Mouse (Mus musculus): ENCODE results near the gene S100a6. TPM values are rescaled to one million over a fixed set of nuclear protein-coding genes. Genes with fewer than 3 reads are reported as not detected.

S100a6 gene
- polyA plus RNA-seq, 1 experiment, result 1.3 TPM

- TF ChIP-seq GATA1 (IDR thresholded peaks at IDR 0.05; ENCODE audit: borderline replicate concordance, low read length), result no peak
- no peak for TF ChIP-seq FLI1 (IDR thresholded peaks at IDR 0.05; ENCODE audit: low read length)
- no peaks in the 10 kb centered on the region for H3K9me3 ChIP-seq
- no peak overlapping the region for H3K4me3 ChIP-seq (replicated peaks)
- no peaks in the 10 kb centered on the region for H3K36me3 ChIP-seq (replicated peaks; ENCODE audit: low read length)
- H3K4me1 ChIP-seq, result peaks cover 4% of the 10 kb centered on the region; the same call in 1 of the 2 replicates
- peaks cover 4% of the 10 kb centered on the region for H3K27me3 ChIP-seq (replicated peaks)
Measured at GRCm38 (mm10) chr3:90639511-90640154, 27.0 kb downstream of the S100a6 start.

GRCm38 (mm10) chr3:90640981-90641380 is 28.3 kb downstream of the S100a6 start:
- no peaks in the 10 kb centered on the region for H3K9me3 ChIP-seq
- H3K4me3 ChIP-seq (replicated peaks), result no peak overlapping the region
- H3K27me3 ChIP-seq (replicated peaks), result peaks cover 4% of the 10 kb centered on the region
- H3K36me3 ChIP-seq (replicated peaks; ENCODE audit: low read length), result no peaks in the 10 kb centered on the region
- H3K4me1 ChIP-seq, result peaks cover 4% of the 10 kb centered on the region; the same call in 1 of the 2 replicates
- TF ChIP-seq GATA1 (IDR thresholded peaks at IDR 0.05; ENCODE audit: borderline replicate concordance, low read length) (no peak), FLI1 (IDR thresholded peaks at IDR 0.05; ENCODE audit: low read length) (no peak)

- Histone ChIP-seq H3K4me3 (replicated peaks) (no peak overlapping the region), H3K36me3 (replicated peaks; ENCODE audit: low read length) (no peaks in the 10 kb centered on the region), H3K9me3 (no peaks in the 10 kb centered on the region), H3K4me1 (peaks cover 4% of the 10 kb centered on the region; the same call in 1 of the 2 replicates), H3K27me3 (replicated peaks) (peaks cover 2% of the 10 kb centered on the region)
- no peak for TF ChIP-seq FLI1 (IDR thresholded peaks at IDR 0.05; ENCODE audit: low read length)
- TF ChIP-seq GATA1 (IDR thresholded peaks at IDR 0.05; ENCODE audit: borderline replicate concordance, low read length), result no peak
Measured at GRCm38 (mm10) chr3:90644220-90644619, 31.5 kb downstream of the S100a6 start.

- peaks cover 4% of the 10 kb centered on the region for H3K27me3 ChIP-seq (replicated peaks)
- H3K4me1 ChIP-seq, result peaks cover 4% of the 10 kb centered on the region; the same call in 1 of the 2 replicates
- TF ChIP-seq FLI1 (IDR thresholded peaks at IDR 0.05; ENCODE audit: low read length), result no peak
- TF ChIP-seq GATA1 (IDR thresholded peaks at IDR 0.05; ENCODE audit: borderline replicate concordance, low read length), result no peak
- H3K36me3 ChIP-seq (replicated peaks; ENCODE audit: low read length), result no peaks in the 10 kb centered on the region
- no peak overlapping the region for H3K4me3 ChIP-seq (replicated peaks)
- no peaks in the 10 kb centered on the region for H3K9me3 ChIP-seq
Measured at GRCm38 (mm10) chr3:90647291-90647690, 34.6 kb downstream of the S100a6 start.

GRCm38 (mm10) chr3:90648981-90649380 is 36.3 kb downstream of the S100a6 start:
- peaks cover 12% of the 10 kb centered on the region for H3K27me3 ChIP-seq (replicated peaks)
- H3K9me3 ChIP-seq, result no peaks in the 10 kb centered on the region
- no peaks in the 10 kb centered on the region for H3K4me1 ChIP-seq
- TF ChIP-seq FLI1 (IDR thresholded peaks at IDR 0.05; ENCODE audit: low read length) (no peak), GATA1 (IDR thresholded peaks at IDR 0.05; ENCODE audit: borderline replicate concordance, low read length) (no peak)
- H3K4me3 ChIP-seq (replicated peaks), result no peak overlapping the region
- no peaks in the 10 kb centered on the region for H3K36me3 ChIP-seq (replicated peaks; ENCODE audit: low read length)

- H3K27me3 ChIP-seq (replicated peaks), result peaks cover 19% of the 10 kb centered on the region
Measured at GRCm38 (mm10) chr3:90649832-90650231, 37.1 kb downstream of the S100a6 start.

GRCm38 (mm10) chr3:90652878-90653508 is 40.3 kb downstream of the S100a6 start:
- Histone ChIP-seq H3K27me3 (replicated peaks) (peaks cover 32% of the 10 kb centered on the region), H3K9me3 (no peaks in the 10 kb centered on the region), H3K4me3 (replicated peaks) (no peak overlapping the region), H3K4me1 (no peaks in the 10 kb centered on the region), H3K36me3 (replicated peaks; ENCODE audit: low read length) (no peaks in the 10 kb centered on the region)
- TF ChIP-seq FLI1 (IDR thresholded peaks at IDR 0.05; ENCODE audit: low read length) (no peak), GATA1 (IDR thresholded peaks at IDR 0.05; ENCODE audit: borderline replicate concordance, low read length) (no peak)

More at GRCm38 (mm10) chr3:90649832-90650231, 37.1 kb downstream of the S100a6 start:
- no peak for TF ChIP-seq GATA1 (IDR thresholded peaks at IDR 0.05; ENCODE audit: borderline replicate concordance, low read length)
- no peak for TF ChIP-seq FLI1 (IDR thresholded peaks at IDR 0.05; ENCODE audit: low read length)
- H3K4me3 ChIP-seq (replicated peaks), result no peak overlapping the region
- H3K4me1 ChIP-seq, result no peaks in the 10 kb centered on the region
- H3K9me3 ChIP-seq, result no peaks in the 10 kb centered on the region
- H3K36me3 ChIP-seq (replicated peaks; ENCODE audit: low read length), result no peaks in the 10 kb centered on the region

- Histone ChIP-seq H3K27me3 (replicated peaks) (peaks cover 32% of the 10 kb centered on the region), H3K4me3 (replicated peaks) (no peak within 1 kb of the TSS), H3K4me1 (no peaks in the 10 kb centered on the region), H3K9me3 (no peaks in the 10 kb centered on the region), H3K36me3 (replicated peaks; ENCODE audit: low read length) (no peaks in the 10 kb centered on the region)
- TF ChIP-seq GATA1 (IDR thresholded peaks at IDR 0.05; ENCODE audit: borderline replicate concordance, low read length) (no peak), FLI1 (IDR thresholded peaks at IDR 0.05; ENCODE audit: low read length) (no peak)
Measured at GRCm38 (mm10) chr3:90653717-90654116, 41.0 kb downstream of the S100a6 start, which contains the start of gene S100a7a. Gene S100a7a (plus strand): TSS chr3:90654017.

- Histone ChIP-seq H3K4me1 (no peaks in the 10 kb centered on the region), H3K27me3 (replicated peaks) (peaks cover 30% of the 10 kb centered on the region), H3K4me3 (replicated peaks) (peak overlapping the region; percentile 3), H3K9me3 (no peaks in the 10 kb centered on the region), H3K36me3 (replicated peaks; ENCODE audit: low read length) (no peaks in the 10 kb centered on the region)
- no peak for TF ChIP-seq FLI1 (IDR thresholded peaks at IDR 0.05; ENCODE audit: low read length)
- TF ChIP-seq GATA1 (IDR thresholded peaks at IDR 0.05; ENCODE audit: borderline replicate concordance, low read length), result no peak
Measured at GRCm38 (mm10) chr3:90657405-90657804, 44.7 kb downstream of the S100a6 start.

Data from megakaryocyte, embryonic 14.5 days (primary cell).